Mouse (Mus musculus) lung, postnatal 25 days (tissue): ENCODE measurements around the gene St6galnac3.

Experiments
- DNase-seq: peaks from one replicate; pipeline ENCODE4 v3.0.0; 2022; ENCODE audit warnings: low spot score

The St6galnac3 gene

GRCm38 (mm10) chr3:153200801-153201200 is 524.2 kb downstream of the St6galnac3 start:
- no peak for DNase-seq

- DNase-seq = no peak
These were observed 524.9 kb downstream of the St6galnac3 start for GRCm38 (mm10) chr3:153200076-153200475.

GRCm38 (mm10) chr3:153199251-153199650 is 525.7 kb downstream of the St6galnac3 start:
- DNase-seq = no peak

DNA sequence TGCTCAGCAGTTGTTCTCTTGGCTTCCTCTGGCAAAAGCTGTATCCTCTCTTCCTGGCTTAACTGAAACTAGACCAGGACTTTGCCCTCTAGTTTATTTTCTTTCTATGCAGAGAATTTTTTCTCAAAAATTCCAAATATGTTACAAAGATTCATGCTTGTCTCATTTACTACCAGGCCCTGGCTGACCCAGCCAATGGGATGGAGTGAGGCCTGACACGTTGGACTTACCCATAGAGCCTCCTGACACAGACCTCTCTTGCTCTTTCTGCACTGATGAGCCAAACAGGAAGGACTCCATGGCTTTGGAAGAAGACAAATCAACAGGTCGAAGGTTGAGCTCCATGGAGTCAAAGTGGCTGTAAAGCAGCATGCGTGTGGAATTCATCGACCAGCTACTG is 526.5 kb downstream of the St6galnac3 start:
- DNase-seq = no peak

DNA sequence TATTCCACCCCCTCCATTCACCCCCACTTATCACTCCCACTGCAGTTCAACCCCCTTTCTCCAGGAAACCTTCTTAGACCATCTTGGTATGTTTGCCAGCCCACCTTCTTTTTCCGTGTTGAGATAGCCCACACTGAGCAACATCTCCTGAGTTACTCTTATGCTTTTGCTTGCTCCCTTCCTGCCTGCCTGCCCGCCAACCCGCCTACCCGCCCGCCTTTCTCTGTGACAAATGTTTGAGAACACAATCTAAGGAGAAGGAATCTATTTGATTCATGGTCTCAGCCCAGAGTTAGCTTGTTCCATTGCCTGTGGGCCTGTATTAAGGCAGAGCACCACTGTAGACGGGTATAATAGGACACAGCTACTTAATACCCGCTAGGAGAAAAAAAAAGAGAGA is 531.9 kb downstream of the St6galnac3 start:
- DNase-seq = no peak

DNA sequence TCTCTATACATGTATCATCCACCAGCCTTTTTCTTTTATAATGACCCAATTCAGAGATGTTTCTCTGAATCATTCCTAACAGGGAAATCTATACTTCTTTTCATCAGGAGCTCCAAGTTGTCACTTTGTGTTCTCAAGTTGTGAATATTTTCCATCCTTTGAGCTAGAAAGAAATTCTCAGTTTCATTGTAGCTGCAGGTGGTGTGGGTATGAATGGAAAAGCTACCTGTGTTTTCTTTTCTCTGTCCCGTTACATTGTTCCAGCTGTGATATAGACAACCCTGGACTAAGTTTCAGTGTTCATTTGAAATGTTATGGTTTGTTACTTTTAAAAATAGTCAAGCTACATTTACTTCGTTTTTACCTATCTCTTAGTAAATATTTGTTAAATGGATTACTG is 534.2 kb downstream of the St6galnac3 start:
- no peak for DNase-seq

DNA sequence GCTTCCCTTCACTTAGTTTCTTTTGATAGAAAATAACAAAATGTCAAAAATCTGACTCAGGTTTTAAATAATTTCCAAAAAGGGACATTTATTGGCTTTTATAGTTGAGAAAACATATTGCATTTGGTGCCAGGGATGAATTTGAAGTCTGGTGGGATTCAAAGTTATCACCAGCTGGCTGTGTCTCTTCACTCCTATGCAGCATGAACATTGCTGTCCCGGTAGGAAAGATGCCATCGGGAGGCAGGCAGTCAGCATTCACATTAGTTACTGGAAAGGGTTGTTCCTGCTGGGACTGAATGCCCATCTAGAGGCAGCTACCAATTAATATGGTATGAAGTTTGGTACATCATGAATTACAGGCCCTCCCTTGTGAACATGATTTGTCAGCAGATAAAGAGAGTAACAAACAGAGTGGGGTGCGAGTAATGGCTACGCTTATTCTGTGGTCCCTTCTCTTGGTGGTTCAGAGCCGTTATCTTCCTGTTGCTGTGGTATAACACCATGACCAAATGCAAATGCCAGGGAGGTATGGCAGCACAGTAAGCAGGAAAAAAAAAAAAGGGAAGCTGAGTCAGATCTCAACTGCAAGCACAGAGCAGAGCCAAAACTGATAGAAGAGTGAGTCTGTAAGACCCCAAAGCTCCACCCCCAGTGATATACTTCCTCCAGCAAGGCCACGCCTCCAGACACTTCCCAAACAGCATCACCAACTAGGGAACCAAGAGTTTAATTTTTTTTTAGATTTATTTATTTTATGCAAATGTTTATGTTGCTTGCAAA is 535.1 kb downstream of the St6galnac3 start:
- DNase-seq = no peak

GRCm38 (mm10) chr3:153188224-153188623 is 536.8 kb downstream of the St6galnac3 start:
- no peak for DNase-seq

DNA sequence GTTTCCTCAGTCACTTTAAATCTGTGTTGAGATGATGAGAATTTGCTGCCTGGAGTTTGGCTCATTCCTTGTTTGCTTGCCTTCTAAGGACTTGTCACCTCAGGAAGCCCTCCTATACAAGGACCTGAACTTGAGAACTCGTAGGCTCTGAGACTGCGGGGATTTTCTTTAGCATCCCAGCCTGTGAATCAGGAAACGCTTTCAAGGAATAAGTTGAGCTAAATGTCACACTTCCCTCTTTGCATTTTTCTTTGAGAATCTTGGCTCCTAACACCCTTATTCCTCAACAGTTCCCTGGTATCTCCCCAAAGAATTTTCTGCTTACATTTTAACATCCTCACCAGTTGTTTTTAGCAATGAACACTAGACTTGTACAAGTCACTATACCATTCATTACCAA is 539.9 kb downstream of the St6galnac3 start:
- DNase-seq = no peak

- no peak for DNase-seq
These were observed 543.7 kb downstream of the St6galnac3 start for GRCm38 (mm10) chr3:153181242-153181641.

- DNase-seq = no peak
These were observed 548.2 kb downstream of the St6galnac3 start for GRCm38 (mm10) chr3:153176749-153177148.

- DNase-seq = peak; percentile 10
These were observed 548.6 kb downstream of the St6galnac3 start for GRCm38 (mm10) chr3:153176325-153176724.

DNA sequence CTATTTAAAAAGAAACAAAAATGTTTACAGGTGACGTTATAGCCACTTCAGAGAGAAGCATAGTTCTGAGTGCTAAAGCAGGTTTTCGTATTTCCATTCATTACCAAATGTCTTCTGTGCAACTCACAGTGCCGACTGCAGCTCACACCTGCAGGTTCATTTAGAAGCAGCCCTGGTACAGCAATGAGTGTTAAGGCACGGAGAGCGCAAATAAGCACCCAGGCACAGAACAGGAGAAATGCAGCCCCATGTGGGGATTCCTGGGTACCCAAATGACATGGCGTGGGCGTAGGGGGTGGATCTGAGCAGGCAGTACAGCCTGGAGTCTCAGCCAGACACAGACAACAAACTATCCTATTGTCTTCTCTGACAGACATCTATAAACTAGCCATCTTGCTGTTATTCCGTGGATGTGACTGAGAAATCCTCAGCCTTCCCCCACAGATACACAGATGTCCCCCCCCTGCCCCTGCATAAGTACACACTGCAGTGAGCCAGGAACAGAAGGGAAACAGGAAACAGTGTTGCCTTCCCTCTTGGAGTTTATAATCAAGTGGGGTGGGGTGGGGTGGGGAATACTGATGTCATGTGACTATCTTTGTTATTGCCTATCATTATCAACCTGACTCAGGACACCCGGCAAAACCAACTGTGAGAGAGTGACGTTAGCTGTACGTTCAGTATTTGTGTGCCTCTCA is 550.5 kb downstream of the St6galnac3 start:
- DNase-seq = no peak

DNA sequence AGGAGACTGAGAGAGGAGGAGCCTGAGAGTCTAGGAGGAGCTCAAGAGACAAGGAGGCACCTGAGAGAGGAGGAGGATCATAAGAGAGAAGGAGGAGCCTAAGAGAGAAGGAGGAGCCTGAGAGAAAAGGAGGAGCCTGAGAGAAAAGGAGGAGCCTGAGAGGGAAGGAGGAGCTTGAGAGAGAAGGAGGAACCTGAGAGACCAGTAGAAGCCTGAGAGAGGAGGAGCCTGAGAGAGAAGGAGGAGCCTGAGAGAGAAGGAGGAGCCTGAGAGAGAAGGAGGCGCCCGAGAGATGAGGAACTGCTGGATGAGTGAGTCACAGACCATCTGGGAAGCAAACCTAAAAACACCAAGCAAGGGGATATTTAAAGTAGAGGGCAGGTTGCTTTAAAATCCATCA is 551.4 kb downstream of the St6galnac3 start:
- no peak for DNase-seq

DNA sequence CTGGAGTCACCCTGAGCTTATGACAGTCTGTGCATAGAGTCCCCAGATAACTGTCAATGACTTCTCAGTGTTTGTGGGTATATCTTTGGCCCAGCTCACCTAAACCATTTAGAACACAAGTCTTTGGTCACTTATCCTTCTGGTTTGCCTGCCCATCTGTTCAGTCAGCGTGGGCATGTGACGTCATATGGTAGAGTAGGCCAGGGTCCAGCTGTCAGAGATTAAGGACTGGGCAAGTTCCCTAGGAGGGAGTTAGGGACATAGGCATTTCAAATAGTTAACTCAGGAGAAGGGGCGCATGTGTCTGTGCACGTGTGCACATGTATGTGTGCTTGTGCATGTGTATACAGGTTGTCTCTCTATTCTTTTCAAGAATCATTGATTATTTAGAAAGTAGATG is 554.8 kb downstream of the St6galnac3 start:
- DNase-seq = no peak

DNA sequence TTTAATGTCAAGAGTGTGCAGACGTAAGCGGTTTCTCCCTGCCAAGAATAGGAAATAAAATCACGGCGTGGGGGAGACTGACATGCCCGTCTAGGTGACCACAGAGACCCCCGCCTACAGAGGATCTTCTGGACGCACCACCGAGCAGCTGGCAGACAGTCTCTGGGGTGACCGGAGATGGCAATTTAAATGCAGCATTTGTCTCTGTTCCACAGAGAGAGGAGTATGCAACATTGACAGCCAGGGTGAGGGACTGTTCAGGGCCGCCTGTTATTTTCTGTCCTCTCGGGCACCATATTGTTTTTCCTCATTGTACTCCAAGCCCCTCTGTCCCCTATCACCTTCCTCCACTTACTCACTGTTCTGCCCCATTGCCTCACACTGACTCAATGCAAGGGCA is 555.2 kb downstream of the St6galnac3 start:
- DNase-seq = no peak

DNA sequence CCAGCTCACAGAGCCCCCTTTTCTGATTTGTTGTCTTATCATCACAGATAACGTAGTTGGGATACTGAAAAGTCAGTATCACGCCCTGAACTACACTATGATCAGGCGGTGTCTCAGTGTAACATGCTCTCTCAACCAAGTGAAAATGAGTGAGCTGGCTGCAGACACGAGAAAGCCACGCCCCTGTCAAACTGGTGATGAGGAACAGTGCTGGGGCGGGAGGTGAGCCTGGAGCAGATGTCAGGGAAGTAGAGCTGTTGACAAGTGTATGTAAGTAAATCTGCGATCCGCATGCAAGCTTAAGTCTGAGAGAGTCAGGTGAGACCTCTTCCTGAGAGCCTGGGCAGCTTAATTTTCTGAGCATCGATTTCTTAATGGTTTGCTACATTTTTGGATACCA is 563.3 kb downstream of the St6galnac3 start:
- no peak for DNase-seq

- DNase-seq = no peak
These were observed 564.3 kb downstream of the St6galnac3 start for GRCm38 (mm10) chr3:153160683-153161082.

DNA sequence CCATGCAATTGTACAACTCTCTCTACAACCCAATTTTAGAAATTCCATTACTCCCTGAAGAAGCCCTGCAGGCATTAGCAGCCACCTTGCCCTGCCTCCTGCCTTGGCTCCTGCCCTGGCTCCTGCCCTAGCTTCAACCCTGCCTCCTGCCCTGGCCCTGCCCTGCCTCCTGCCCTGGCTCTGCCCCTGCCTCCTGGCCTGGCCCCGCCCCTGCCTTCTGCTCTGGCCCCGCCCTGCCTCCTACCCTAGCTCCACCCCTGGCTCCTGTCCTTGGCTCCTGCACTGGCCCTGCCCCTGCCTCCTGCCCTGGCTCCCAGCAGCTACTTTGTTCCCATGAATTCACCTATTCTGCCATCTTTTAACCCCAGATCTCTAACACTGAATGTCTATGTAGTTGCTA is 576.1 kb downstream of the St6galnac3 start:
- peak; percentile 12 for DNase-seq
